Mouse (Mus musculus) testis, adult 2 months (tissue): ENCODE results near the gene Pon1.

ENCODE experiments used
- CTCF ChIP-seq: fragments of 200-500 bp; IDR thresholded peaks from 2 replicates; pipeline ENCODE4 v1.5.1; 2012; ENCODE audit warnings: low read depth, mild to moderate bottlenecking, inconsistent platforms, low read length, moderate library complexity; ENCODE audit not compliant: control insufficient read depth, insufficient read depth, insufficient replicate concordance
- POLR2A ChIP-seq: fragments of 200-500 bp; IDR thresholded peaks from 2 replicates; pipeline ENCODE4 v1.6.1; 2012; ENCODE audit warnings: low read depth, mild to moderate bottlenecking, inconsistent platforms, low read length, moderate library complexity; ENCODE audit not compliant: control insufficient read depth

DNA sequence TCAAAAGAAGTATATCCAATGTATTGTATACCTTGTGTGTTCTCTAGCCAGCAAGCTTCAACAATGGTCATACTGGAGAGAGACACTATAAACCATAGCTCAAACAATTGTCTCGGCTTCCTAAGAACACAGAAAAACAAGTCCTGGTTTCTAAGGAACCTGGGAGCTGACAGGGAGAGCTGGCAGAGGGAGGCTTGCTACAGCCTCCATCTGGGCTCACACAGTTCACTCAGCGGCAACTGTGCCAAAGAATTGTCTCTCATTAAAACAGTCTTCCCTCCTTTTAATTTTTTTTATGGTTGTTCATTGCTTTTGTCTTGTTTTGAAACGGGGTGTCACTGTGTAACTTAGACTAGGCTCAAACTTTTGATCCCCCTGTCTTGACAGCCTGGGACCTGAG, 73.5 kb downstream of the Pon1 start:
- TF ChIP-seq CTCF (no peak), POLR2A (no peak)
